Mouse (Mus musculus) thymus, adult 2 months (tissue): Measurements from ENCODE around the gene Smc3.
"Not testable (repeated sequence)": the region's sequence is repeated elsewhere in the genome, so short reads cannot be mapped to it uniquely, and the experiment has no call there.

Experiments used
- CTCF ChIP-seq: fragments of 200-500 bp; IDR thresholded peaks from 2 replicates; pipeline ENCODE4 v1.5.1; 2012; ENCODE audit warnings: mild to moderate bottlenecking, control low read depth, low read length, moderate library complexity, borderline replicate concordance; ENCODE audit not compliant: control insufficient read depth, poor library complexity, insufficient read depth; ENCODE audit errors: extremely low read depth
- POLR2A ChIP-seq: fragments of 200-500 bp; IDR thresholded peaks from 2 replicates; pipeline ENCODE4 v1.6.1; 2012; ENCODE audit warnings: mild to moderate bottlenecking, low read length, control low read depth, moderate library complexity; ENCODE audit not compliant: control insufficient read depth, poor library complexity, insufficient read depth; ENCODE audit errors: extremely low read depth

DNA sequence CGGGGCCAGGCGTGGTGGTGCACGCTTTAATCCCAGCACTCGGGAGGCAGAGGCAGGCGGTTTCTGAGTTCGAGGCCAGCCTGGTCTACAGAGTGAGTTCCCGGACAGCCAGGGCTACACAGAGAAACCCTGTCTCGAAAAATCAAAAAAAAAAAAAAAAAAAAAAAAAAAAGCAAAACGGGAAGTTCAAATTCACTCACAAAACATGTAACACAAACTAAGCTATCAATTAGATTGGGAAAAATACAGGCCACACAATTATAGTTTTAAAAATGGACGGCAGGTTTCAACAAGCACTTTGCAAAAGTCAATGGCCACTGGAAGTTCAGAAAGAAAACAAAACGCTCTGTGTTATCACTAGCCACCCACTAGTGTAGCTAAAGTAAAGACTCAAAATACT lies 56.2 kb downstream of the Smc3 start:
- TF ChIP-seq CTCF, POLR2A: not testable (repeated sequence)
